Mouse (Mus musculus) neural tube, embryonic 13.5 days (tissue): Measurements from ENCODE around the gene Rps26. TPM values are rescaled to one million over a fixed set of nuclear protein-coding genes. Genes with fewer than 3 reads are reported as not detected.
A peak's percentile ranks its signal among the peaks of the same experiment; 100 is the strongest.

Experiments
- ATAC-seq: fragments of 200-750 bp; cut with Nextera tagmentation; 2 replicates; pipeline ENCODE4 v1.8.0; 2017; ENCODE audit warnings: low read depth, mild to moderate bottlenecking, moderate TSS enrichment, moderate library complexity
- H3K27ac ChIP-seq: fragments of 300-500 bp; sonication (generic); replicated peaks from 2 replicates; pipeline ENCODE4 v1.5.1; 2015; ENCODE audit warnings: moderate library complexity, mild to moderate bottlenecking, inconsistent platforms
- H3K27me3 ChIP-seq: fragments of 300-500 bp; sonication (generic); 2 replicates; pipeline ENCODE4 v1.6.1; 2015; ENCODE audit warnings: mild to moderate bottlenecking, inconsistent platforms
- H3K36me3 ChIP-seq: fragments of 300-500 bp; sonication (generic); 2 replicates; pipeline ENCODE4 v1.6.1; 2015; ENCODE audit warnings: mild to moderate bottlenecking, inconsistent platforms
- H3K4me1 ChIP-seq: fragments of 300-500 bp; sonication (generic); replicated peaks from 2 replicates; pipeline ENCODE4 v1.6.1; 2015; ENCODE audit warnings: inconsistent platforms
- H3K4me2 ChIP-seq: fragments of 300-500 bp; sonication (generic); 2 replicates; pipeline ENCODE4 v1.6.1; 2015; ENCODE audit warnings: inconsistent platforms, mild to moderate bottlenecking, moderate library complexity
- H3K4me3 ChIP-seq: fragments of 300-500 bp; sonication (generic); 2 replicates; pipeline ENCODE4 v1.5.1; 2015; ENCODE audit warnings: mild to moderate bottlenecking, inconsistent platforms
- H3K9ac ChIP-seq: fragments of 300-500 bp; sonication (generic); 2 replicates; pipeline ENCODE4 v1.6.1; 2015; ENCODE audit warnings: moderate library complexity, mild to moderate bottlenecking, inconsistent platforms
- H3K9me3 ChIP-seq: fragments of 300-500 bp; sonication (generic); 2 replicates; pipeline ENCODE4 v1.6.1; 2016; ENCODE audit warnings: inconsistent platforms
- WGBS: fragments of 180-500 bp; shearing (Covaris S2); methylation state at CpG from one replicate; pipeline ENCODE4 v1.1.7; 2015; 5-methylcytosine and 5-hydroxymethylcytosine counted together
- polyA plus RNA-seq: library from polyadenylated mRNA; unstranded; fragments of >200 nt; fragmentation: Nextera tagmentation; extraction: Ambion mirVana; gene quantifications from 2 replicates; pipeline ENCODE4 v1.2.1, GENCODE M21; 2015

Gene Rps26
- polyA plus RNA-seq, 1 experiment from 2014 or later, result 470 TPM

DNA sequence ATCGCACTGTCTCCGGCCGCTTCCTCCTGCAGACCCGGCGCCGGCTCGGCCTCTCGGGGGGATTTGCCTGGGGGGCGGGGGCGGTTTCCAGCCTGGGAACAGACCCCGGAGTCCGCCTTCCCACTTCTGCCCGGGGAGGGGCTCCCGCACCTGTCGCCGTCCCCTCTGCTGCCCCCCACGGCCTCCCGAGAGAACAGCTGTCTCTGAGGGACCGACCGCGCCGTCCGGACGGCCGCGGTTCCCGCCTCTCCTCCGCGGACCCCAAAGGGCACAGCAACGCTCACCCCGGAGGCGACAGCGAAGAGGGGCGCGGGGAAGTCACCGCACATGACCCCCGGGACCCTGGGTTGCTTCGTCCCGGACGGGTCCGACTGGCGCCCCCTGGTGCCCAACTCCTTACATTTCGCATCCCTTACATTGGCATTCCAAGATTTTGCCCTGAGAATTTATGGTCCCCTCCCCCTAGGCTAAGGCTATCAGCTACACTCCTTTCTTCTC lies 36.3 kb downstream of the Rps26 start:
- ATAC-seq, result peak; percentile 25; the same call in 1 of the 2 replicates
- Histone ChIP-seq H3K9me3 (no peaks in the 10 kb centered on the region), H3K4me1 (peaks cover 12% of the 10 kb centered on the region), H3K4me2 (peak overlapping the region; percentile 90), H3K9ac (peak overlapping the region; percentile 71), H3K27ac (peak overlapping the region; percentile 49), H3K36me3 (no peaks in the 10 kb centered on the region), H3K27me3 (peaks cover 50% of the 10 kb centered on the region), H3K4me3 (peak overlapping the region; percentile 63)
- under 1% methylated on average over 43 of the region's 43 CpGs for WGBS

DNA sequence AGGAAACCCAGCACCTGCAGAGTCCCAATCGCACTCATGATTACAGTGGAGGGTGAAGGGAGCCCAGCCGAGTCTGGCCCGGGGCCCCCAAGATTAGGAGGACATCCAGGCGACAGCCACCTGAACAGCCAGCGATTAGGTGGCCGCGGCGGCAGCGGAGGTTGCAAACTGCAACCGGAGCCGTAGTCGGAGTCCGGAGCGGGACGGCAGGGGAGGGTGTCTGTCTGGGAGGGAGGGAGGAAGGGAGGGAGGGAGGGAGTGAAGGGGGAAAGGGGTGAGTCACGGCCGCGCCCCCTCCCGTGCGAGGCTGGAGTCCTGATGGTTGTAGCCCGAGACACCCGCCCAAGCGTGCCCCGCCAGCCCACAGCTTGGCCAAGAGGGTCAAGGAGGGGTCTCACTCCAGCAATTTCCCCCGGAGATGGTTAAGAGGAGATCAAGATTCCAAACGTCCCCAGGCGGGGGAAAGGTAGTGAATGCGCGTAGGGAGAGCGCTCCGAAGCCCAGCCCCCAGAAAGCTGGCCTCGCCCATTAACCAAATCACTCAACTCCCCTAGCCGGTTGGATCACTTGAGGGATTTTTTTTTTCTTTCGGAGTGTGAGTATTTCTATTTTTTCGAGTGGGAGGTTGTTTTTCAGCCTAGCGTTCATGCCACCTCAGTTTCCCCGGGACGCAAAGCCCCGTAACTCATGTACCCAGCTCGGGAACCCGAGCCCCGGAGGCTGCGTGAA lies 36.9 kb downstream of the Rps26 start, which contains the start of gene Erbb3:
Gene Erbb3, minus strand, starts transcription at position 189 of the 729 bp plus-strand sequence.
- peak; percentile 33 for ATAC-seq
- Histone ChIP-seq H3K4me1 (peaks cover 12% of the 10 kb centered on the region), H3K9ac (peak within 1 kb of the TSS; percentile 71), H3K9me3 (no peaks in the 10 kb centered on the region), H3K4me3 (peak within 1 kb of the TSS; percentile 63), H3K27ac (peak within 1 kb of the TSS; percentile 49), H3K36me3 (no peaks in the 10 kb centered on the region), H3K4me2 (peak within 1 kb of the TSS; percentile 90), H3K27me3 (peaks cover 55% of the 10 kb centered on the region)
- under 1% methylated on average over 42 of the region's 43 CpGs for WGBS

DNA sequence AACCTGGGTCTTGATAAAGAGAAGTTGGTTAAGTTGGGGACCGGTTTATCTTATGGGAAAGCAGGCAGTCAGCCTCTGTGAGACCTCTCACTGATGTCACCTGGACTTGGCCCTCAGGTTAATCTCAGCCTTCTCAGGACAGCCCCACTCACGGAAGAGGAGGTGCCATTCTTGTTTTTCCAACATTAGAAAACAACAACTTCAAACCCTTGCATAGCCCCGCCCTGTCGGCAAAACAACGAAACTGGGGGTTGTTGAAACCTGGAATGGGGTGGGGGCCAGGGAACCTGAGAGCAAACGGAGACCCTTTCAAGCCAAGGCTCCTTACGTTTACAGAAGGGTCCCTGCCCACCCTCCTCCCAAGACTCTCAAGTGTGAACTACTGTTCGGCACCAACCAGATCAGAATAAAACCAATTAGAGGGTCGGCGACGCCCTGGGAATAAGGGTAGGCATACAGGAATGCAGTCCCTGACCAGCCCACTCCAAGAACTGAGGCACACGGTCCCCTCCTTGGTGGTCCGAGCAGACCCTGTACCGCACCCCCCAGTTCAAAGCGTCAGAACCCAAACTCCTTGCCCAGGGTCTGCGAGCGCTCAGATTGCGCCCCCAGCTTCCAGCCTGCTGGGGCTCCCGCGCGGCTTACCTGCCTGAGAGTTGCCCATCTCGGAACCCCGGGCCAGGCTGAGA lies 37.6 kb downstream of the Rps26 start:
- H3K36me3 ChIP-seq, result no peaks in the 10 kb centered on the region
- peaks cover 12% of the 10 kb centered on the region for H3K4me1 ChIP-seq
- no peaks in the 10 kb centered on the region for H3K9me3 ChIP-seq
- peak overlapping the region; percentile 33; the same call in 1 of the 2 replicates for H3K27ac ChIP-seq
- WGBS, result 3% methylated on average over 23 of the region's 23 CpGs
- peak overlapping the region; percentile 90 for H3K4me2 ChIP-seq
- peak overlapping the region; percentile 63 for H3K4me3 ChIP-seq
- peaks cover 62% of the 10 kb centered on the region for H3K27me3 ChIP-seq
- ATAC-seq, result peak; percentile 33
- H3K9ac ChIP-seq, result peak overlapping the region; percentile 71

DNA sequence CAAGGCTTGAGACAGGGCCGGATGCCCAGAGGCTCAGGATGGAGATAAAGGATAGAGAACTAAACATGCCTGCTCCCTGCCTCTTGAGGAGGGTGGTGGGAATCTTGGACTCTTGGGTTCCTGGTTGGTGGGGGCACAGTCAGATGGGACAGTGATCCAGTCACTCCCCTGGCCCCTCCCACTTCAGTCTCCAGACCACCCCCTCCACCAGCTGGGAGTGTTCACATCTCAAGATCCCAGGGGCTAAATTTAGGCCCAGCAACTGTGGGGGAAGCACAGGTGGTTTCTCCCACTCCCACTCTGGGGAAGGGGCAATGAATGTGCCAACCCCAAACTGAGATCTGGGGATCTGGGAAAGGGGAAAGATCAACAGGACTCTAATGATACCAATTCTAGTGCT lies 38.4 kb downstream of the Rps26 start:
- no peak overlapping the region for H3K27ac ChIP-seq
- WGBS, result 50% methylated on average over 1 of the region's 1 CpGs
- H3K27me3 ChIP-seq, result peaks cover 66% of the 10 kb centered on the region
- no peak overlapping the region for H3K9ac ChIP-seq
- peak; percentile 24; the same call in 1 of the 2 replicates for ATAC-seq
- peaks cover 12% of the 10 kb centered on the region for H3K4me1 ChIP-seq
- H3K4me3 ChIP-seq, result peak overlapping the region; percentile 63
- H3K36me3 ChIP-seq, result no peaks in the 10 kb centered on the region
- H3K4me2 ChIP-seq, result peak overlapping the region; percentile 90
- H3K9me3 ChIP-seq, result no peaks in the 10 kb centered on the region

DNA sequence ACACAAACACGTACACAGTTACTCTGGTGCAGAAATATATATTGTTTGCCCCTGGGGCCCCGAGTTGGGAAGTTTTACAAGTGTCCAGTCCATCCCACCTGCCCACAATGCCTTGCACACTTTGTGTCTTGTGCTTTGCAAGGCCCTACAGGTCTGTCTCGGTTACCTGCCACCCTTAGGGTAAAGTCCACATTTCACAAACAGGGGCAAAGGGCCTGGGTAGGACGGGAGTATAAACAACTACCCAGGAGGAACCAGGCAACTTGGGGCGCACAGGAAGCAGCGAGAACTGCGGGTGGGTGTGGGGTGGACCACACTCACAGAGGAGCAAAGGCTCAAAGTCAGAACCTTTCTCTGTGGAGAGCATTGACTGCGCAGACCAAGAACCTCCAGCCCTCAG lies 38.9 kb downstream of the Rps26 start:
- no peak for ATAC-seq
- Histone ChIP-seq H3K9me3 (no peaks in the 10 kb centered on the region), H3K4me3 (peak overlapping the region; percentile 63), H3K9ac (no peak overlapping the region), H3K4me1 (peaks cover 12% of the 10 kb centered on the region), H3K4me2 (peak overlapping the region; percentile 90), H3K27me3 (peaks cover 66% of the 10 kb centered on the region), H3K27ac (peak overlapping the region; percentile 14), H3K36me3 (no peaks in the 10 kb centered on the region)
- 57% methylated on average over 8 of the region's 8 CpGs for WGBS

DNA sequence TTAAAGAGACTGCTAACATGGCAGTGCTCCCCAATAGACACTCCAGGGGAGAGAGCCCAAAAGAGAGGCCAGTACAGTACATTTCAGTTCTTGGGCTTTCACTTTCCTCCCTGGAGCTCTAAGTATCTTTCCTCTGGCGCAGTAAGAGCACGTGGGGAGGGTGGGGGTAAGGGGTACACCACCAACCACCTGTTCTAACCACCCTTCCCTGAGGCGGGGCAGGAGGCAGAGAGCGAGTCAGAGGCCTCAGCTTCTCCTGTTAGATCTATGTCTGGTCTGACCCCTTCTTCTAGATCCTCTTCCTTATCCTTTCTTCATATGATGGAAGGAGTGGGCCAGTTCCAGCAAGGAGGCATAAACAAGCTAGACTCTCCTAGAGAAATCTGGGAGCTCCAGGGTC lies 39.4 kb downstream of the Rps26 start:
- Histone ChIP-seq H3K9me3 (no peaks in the 10 kb centered on the region), H3K27ac (0 out of 2 replicates have a peak overlapping the region, but pooled peaks have one; percentile 33), H3K9ac (no peak overlapping the region), H3K4me3 (peak overlapping the region; percentile 63; the same call in 1 of the 2 replicates), H3K27me3 (peaks cover 66% of the 10 kb centered on the region), H3K4me1 (peaks cover 12% of the 10 kb centered on the region), H3K36me3 (no peaks in the 10 kb centered on the region), H3K4me2 (peak overlapping the region; percentile 39)
- WGBS, result 54% methylated on average over 4 of the region's 4 CpGs
- ATAC-seq, result no peak

DNA sequence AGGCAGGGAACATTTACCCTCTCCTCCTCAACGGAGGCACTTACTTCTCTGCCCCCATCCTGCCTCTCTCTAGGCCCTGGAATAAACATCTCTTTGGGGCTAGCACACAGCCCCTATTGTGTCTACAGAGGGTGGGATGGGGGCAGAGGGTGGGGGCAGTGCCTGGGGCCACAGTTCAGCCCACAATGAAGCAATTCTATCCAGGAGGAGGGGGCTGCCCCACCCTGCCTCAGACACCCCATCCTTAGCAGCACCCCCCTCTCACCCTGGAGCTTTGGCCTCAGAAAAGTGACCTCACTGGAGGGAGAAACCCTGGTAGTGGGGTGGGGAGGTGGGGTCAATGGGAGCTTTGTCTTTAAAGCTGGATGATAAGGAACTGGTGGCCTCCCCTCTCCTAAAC lies 40.0 kb downstream of the Rps26 start:
- Histone ChIP-seq H3K27ac (no peak overlapping the region), H3K27me3 (peaks cover 66% of the 10 kb centered on the region), H3K4me2 (peak overlapping the region; percentile 26; the same call in 1 of the 2 replicates), H3K9me3 (no peaks in the 10 kb centered on the region), H3K36me3 (no peaks in the 10 kb centered on the region), H3K9ac (no peak overlapping the region), H3K4me3 (0 out of 2 replicates have a peak overlapping the region, but pooled peaks have one; percentile 0), H3K4me1 (peaks cover 12% of the 10 kb centered on the region)
- ATAC-seq, result no peak
- WGBS, result 9% methylated on average over 1 of the region's 1 CpGs

DNA sequence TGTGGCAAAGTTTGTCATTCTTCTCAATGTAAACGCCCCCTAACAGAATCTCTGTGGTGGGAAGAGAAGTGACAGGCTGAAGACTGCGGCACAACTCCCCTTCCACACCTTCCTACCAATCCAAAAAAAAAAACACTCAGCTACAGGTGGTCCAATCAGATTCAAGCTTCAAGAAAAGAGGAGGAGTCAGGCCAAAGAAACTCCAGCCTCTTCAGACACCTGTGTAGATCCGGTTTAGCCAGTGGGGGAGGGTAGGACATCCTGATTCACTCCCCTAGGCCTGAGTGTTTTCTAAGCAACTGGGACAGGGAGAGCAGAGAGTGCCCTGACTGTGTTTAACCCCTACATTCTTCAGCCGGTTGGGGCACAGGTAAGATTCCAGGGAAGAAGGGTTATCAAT lies 42.2 kb downstream of the Rps26 start:
- Histone ChIP-seq H3K27me3 (peaks cover 56% of the 10 kb centered on the region), H3K9me3 (no peaks in the 10 kb centered on the region), H3K4me3 (no peak overlapping the region), H3K27ac (no peak overlapping the region), H3K9ac (no peak overlapping the region), H3K36me3 (no peaks in the 10 kb centered on the region), H3K4me2 (no peak overlapping the region), H3K4me1 (peaks cover 6% of the 10 kb centered on the region)
- no peak for ATAC-seq
- WGBS, result 7% methylated on average over 4 of the region's 4 CpGs

DNA sequence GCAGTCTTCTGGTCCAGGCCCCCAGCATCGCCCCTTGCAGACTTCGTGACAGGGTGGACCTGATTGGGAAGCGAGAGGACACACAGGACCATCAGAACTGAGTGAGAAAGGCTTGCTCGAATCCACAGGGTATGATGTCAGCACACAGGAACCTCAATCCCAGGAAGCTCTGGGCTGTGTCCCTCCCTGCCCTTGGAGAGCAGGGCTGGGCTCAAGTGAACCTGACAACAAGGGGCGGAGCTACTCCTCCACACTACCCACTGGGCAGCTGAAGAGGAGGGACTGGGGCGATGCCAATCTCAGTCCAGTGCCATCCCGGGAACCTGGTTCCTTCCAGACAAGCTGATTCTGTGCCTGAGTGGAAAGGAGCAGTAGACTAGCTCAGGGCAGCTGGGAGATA lies 42.9 kb downstream of the Rps26 start:
- 23% methylated on average over 7 of the region's 7 CpGs for WGBS
- Histone ChIP-seq H3K9ac (no peak overlapping the region; the same call in 1 of the 2 replicates), H3K27me3 (peaks cover 49% of the 10 kb centered on the region)

DNA sequence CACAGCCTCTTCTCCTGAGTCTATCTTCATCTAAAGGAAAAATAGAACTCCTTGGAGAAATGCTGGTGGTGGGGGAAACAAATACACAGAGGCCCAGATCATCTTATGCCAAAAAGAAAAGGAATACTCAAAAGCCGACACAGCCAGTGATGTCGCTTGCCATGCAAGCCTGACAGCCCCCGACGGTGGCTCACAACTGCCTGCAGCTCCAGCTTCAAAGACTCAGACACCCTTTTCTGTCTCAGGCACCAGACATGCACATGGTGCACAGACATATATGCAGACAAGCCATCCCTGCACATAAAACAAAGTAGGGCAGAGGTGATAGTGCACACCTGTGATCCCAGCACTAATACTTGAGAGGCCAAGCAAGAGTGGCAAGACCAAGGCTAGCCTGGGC lies 46.8 kb downstream of the Rps26 start:
- ATAC-seq, result no peak
- H3K27me3 ChIP-seq, result peaks cover 12% of the 10 kb centered on the region
- H3K4me2 ChIP-seq, result no peak overlapping the region
- H3K4me3 ChIP-seq, result no peak overlapping the region
- no peaks in the 10 kb centered on the region for H3K9me3 ChIP-seq
- WGBS, result 93% methylated on average over 4 of the region's 4 CpGs
- H3K36me3 ChIP-seq, result no peaks in the 10 kb centered on the region
- no peaks in the 10 kb centered on the region for H3K4me1 ChIP-seq
- H3K27ac ChIP-seq, result no peak overlapping the region
- no peak overlapping the region for H3K9ac ChIP-seq

More for the DNA sequence above, 42.9 kb downstream of the Rps26 start:
- no peak overlapping the region for H3K4me3 ChIP-seq
- H3K4me1 ChIP-seq, result no peaks in the 10 kb centered on the region
- no peaks in the 10 kb centered on the region for H3K9me3 ChIP-seq
- no peak for ATAC-seq
- no peak overlapping the region for H3K27ac ChIP-seq
- no peak overlapping the region for H3K4me2 ChIP-seq
- H3K36me3 ChIP-seq, result no peaks in the 10 kb centered on the region

DNA sequence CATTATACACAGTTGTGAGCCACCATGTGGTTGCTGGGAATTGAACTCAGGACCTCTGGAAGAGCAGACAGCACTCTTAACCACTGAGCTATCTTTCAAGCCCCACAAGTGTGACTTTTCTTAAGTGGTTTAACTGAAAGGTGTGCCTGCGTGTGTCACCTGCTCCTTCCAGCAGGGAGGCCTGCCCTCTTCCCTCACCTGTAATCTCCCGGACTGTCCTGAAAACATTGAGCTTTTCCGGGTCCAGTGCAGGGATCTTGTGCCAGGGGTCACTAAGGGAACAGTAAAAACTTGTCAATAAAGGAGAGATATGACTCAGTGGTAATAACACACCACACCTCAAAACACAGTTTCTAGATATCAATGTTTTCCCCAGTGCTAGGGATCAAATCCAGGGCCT lies 47.2 kb downstream of the Rps26 start:
- Histone ChIP-seq H3K4me3 (no peak overlapping the region), H3K9ac (no peak overlapping the region), H3K4me1 (no peaks in the 10 kb centered on the region), H3K4me2 (no peak overlapping the region), H3K27me3 (peaks cover 8% of the 10 kb centered on the region), H3K9me3 (no peaks in the 10 kb centered on the region), H3K36me3 (no peaks in the 10 kb centered on the region), H3K27ac (no peak overlapping the region)
- WGBS, result 86% methylated on average over 3 of the region's 3 CpGs
- ATAC-seq, result no peak

DNA sequence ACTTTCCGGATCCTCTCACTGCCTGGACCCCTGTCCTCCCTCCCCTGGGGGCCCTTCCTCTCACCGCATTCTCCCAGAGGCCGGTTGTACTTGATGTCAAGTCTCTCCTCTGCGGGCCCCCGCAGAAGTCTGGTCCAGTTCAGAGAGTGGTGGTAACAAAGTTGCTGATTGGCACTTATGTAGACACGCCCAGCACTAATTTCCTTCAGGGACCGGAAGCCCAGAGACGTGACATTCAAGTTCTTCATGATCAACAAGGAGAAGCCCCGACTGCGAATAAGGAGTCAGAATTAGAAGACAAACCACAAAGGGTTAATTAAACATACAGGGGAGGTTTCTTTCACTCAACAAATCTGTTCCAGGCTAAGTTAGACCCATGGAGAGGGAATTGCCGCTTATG lies 48.2 kb downstream of the Rps26 start:
- Histone ChIP-seq H3K27ac (no peak overlapping the region), H3K4me1 (no peaks in the 10 kb centered on the region), H3K9me3 (no peaks in the 10 kb centered on the region), H3K27me3 (no peaks in the 10 kb centered on the region), H3K4me2 (no peak overlapping the region), H3K4me3 (no peak overlapping the region), H3K9ac (no peak overlapping the region), H3K36me3 (no peaks in the 10 kb centered on the region)
- 79% methylated on average over 11 of the region's 11 CpGs for WGBS
- no peak for ATAC-seq
